Mouse (Mus musculus) forebrain, embryonic 10.5 days (tissue): ENCODE measurements around the gene Ddx21. TPM values are rescaled to one million over a fixed set of nuclear protein-coding genes. Genes with fewer than 3 reads are reported as not detected.

Experiments used
- DNase-seq: peaks from one replicate; pipeline ENCODE4 v3.0.0-alpha.2; 2017; ENCODE audit warnings: low spot score; ENCODE audit errors: extremely low spot score
- H3K27ac ChIP-seq: fragments of 300-500 bp; sonication (generic); 2 replicates; pipeline ENCODE4 v1.5.1; 2016; ENCODE audit warnings: mild to moderate bottlenecking
- H3K27me3 ChIP-seq: fragments of 300-500 bp; sonication (generic); 2 replicates; pipeline ENCODE4 v1.6.1; 2016; ENCODE audit warnings: mild to moderate bottlenecking; ENCODE audit not compliant: poor library complexity, severe bottlenecking
- H3K36me3 ChIP-seq: fragments of 300-500 bp; sonication (generic); replicated peaks from 2 replicates; pipeline ENCODE4 v1.6.1; 2016; ENCODE audit warnings: mild to moderate bottlenecking, moderate library complexity
- H3K4me1 ChIP-seq: fragments of 300-500 bp; sonication (generic); 2 replicates; pipeline ENCODE4 v1.6.1; 2016
- H3K4me3 ChIP-seq: fragments of 300-500 bp; sonication (generic); 2 replicates; pipeline ENCODE4 v1.5.1; 2016; ENCODE audit warnings: mild to moderate bottlenecking, moderate library complexity
- H3K9me3 ChIP-seq: fragments of 300-500 bp; sonication (generic); 2 replicates; pipeline ENCODE4 v1.6.1; 2016; ENCODE audit warnings: mild to moderate bottlenecking, moderate library complexity
- WGBS: fragments of 180-500 bp; shearing (Covaris S2); methylation state at CpG from one replicate; pipeline ENCODE4 v1.1.7; 2016; 5-methylcytosine and 5-hydroxymethylcytosine counted together
- polyA plus RNA-seq: library from polyadenylated mRNA; unstranded; fragments of >200 nt; fragmentation: Nextera tagmentation; extraction: Ambion mirVana; gene quantifications from 2 replicates; pipeline ENCODE4 v1.2.1, GENCODE M21; 2016

Gene Ddx21
- polyA plus RNA-seq, 1 experiment from 2014 or later: 40.6 TPM

- 76% methylated on average over 11 of the region's 11 CpGs for WGBS
- H3K4me1 ChIP-seq: no peaks in the 10 kb centered on the region
- H3K4me3 ChIP-seq: no peak overlapping the region
- no peaks in the 10 kb centered on the region for H3K27me3 ChIP-seq
- no peak for DNase-seq
- no peak overlapping the region for H3K27ac ChIP-seq
- peaks cover 42% of the 10 kb centered on the region for H3K36me3 ChIP-seq
- H3K9me3 ChIP-seq: no peaks in the 10 kb centered on the region
Observed at GRCm38 (mm10) chr10:62555705-62556557, 46.1 kb downstream of the Ddx21 start.

DNA sequence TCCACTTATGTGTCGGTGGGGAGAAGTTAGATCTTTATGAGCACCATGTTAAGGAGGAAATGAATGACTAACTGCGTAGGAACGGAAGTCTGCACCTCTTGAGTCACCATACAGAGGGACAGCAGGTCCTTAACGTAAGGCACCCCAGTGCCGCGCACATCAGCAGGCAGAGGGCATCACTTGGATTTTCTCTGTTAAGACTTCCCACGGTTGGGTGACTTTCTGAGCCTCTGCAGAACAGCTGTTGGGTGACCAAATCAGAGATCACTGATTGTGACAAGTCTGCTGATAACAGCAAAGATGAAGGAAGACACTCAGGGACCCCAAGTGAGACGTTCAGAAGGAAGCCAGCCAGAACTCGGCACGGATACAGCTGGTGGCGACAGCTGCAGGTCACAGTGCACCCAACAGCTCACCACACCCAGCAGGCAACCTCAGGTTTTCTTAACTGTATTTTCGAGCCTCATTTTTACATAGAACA is 48.4 kb downstream of the Ddx21 start:
- Histone ChIP-seq H3K4me1 (0 out of 2 replicates have a peak, but pooled peaks cover 4% of the 10 kb centered on the region), H3K27me3 (no peaks in the 10 kb centered on the region), H3K27ac (no peak overlapping the region), H3K36me3 (peaks cover 19% of the 10 kb centered on the region), H3K9me3 (no peaks in the 10 kb centered on the region), H3K4me3 (no peak overlapping the region)
- no peak for DNase-seq
- WGBS: 85% methylated on average over 12 of the region's 12 CpGs

GRCm38 (mm10) chr10:62550787-62551300 is 51.2 kb downstream of the Ddx21 start:
- Histone ChIP-seq H3K27me3 (no peaks in the 10 kb centered on the region), H3K4me3 (no peak overlapping the region), H3K27ac (no peak overlapping the region), H3K9me3 (no peaks in the 10 kb centered on the region), H3K36me3 (no peaks in the 10 kb centered on the region), H3K4me1 (0 out of 2 replicates have a peak, but pooled peaks cover 4% of the 10 kb centered on the region)
- no peak for DNase-seq
- WGBS: 86% methylated on average over 7 of the region's 7 CpGs

- Histone ChIP-seq H3K9me3 (no peaks in the 10 kb centered on the region), H3K36me3 (no peaks in the 10 kb centered on the region), H3K27ac (no peak overlapping the region), H3K4me1 (0 out of 2 replicates have a peak, but pooled peaks cover 4% of the 10 kb centered on the region), H3K4me3 (no peak overlapping the region), H3K27me3 (no peaks in the 10 kb centered on the region)
- 37% methylated on average over 14 of the region's 16 CpGs for WGBS
- DNase-seq: peak; percentile 69
Observed at GRCm38 (mm10) chr10:62549523-62550166, 52.4 kb downstream of the Ddx21 start.

- DNase-seq: no peak
- no peaks in the 10 kb centered on the region for H3K27me3 ChIP-seq
- no peaks in the 10 kb centered on the region for H3K36me3 ChIP-seq
- no peaks in the 10 kb centered on the region for H3K9me3 ChIP-seq
- 88% methylated on average over 10 of the region's 10 CpGs for WGBS
- H3K27ac ChIP-seq: no peak overlapping the region
- H3K4me3 ChIP-seq: no peak overlapping the region
- H3K4me1 ChIP-seq: 0 out of 2 replicates have a peak, but pooled peaks cover 4% of the 10 kb centered on the region
Observed at GRCm38 (mm10) chr10:62546441-62546840, 55.6 kb downstream of the Ddx21 start.

GRCm38 (mm10) chr10:62545759-62546158 is 56.3 kb downstream of the Ddx21 start:
- Histone ChIP-seq H3K36me3 (no peaks in the 10 kb centered on the region), H3K27me3 (no peaks in the 10 kb centered on the region), H3K4me1 (0 out of 2 replicates have a peak, but pooled peaks cover 4% of the 10 kb centered on the region), H3K4me3 (no peak overlapping the region), H3K9me3 (no peaks in the 10 kb centered on the region), H3K27ac (no peak overlapping the region)
- DNase-seq: no peak

DNA sequence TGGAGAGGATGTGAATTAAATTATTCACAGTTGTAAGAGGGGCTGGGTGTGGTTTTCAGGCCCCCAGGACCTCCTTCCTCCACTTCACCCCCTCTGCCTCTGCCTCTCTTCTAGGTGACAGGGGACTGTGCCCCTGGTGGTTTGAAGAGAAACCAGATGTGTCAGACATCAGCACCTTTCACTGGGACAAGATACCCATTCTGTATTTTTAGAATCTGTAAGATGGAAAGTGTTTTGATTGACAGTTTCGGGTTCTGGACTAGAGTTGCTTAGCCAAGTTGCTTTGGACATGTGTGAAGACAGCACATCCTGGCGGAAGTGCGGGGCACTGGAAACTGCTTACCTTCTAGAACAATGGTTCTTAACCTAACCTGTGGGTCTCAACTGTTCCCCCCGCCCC is 57.8 kb downstream of the Ddx21 start:
- H3K9me3 ChIP-seq: no peaks in the 10 kb centered on the region
- no peak for DNase-seq

GRCm38 (mm10) chr10:62543399-62543808 is 58.7 kb downstream of the Ddx21 start:
- Histone ChIP-seq H3K4me3 (no peak overlapping the region), H3K36me3 (no peaks in the 10 kb centered on the region), H3K27ac (no peak overlapping the region), H3K9me3 (no peaks in the 10 kb centered on the region), H3K27me3 (no peaks in the 10 kb centered on the region), H3K4me1 (no peaks in the 10 kb centered on the region)
- DNase-seq: no peak
- WGBS: 83% methylated on average over 12 of the region's 12 CpGs

More for the DNA sequence above, 57.8 kb downstream of the Ddx21 start:
- H3K4me1 ChIP-seq: no peaks in the 10 kb centered on the region
- no peaks in the 10 kb centered on the region for H3K27me3 ChIP-seq
- H3K27ac ChIP-seq: no peak overlapping the region
- no peaks in the 10 kb centered on the region for H3K36me3 ChIP-seq
- WGBS: 90% methylated on average over 4 of the region's 4 CpGs
- no peak overlapping the region for H3K4me3 ChIP-seq

DNA sequence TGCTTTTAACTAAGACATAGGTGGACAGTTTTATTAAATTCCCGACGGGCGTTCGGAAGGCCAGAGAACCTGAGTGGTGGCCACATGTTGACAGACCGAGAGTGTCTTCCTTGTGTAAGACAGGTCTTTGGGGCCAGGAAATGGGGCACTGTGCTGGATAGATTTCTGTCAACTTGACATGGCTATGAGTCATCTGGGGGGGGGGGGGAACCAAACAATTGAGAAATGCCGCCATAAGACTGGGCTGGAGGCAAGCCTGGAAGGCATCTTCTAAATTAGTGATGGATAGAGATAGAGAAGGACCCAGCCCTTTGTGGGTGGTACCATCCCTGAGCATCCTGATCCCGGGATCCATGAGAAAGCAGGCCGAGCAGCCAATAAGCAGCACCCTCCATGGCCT is 59.2 kb downstream of the Ddx21 start:
- Histone ChIP-seq H3K9me3 (no peaks in the 10 kb centered on the region), H3K27me3 (no peaks in the 10 kb centered on the region), H3K27ac (no peak overlapping the region), H3K36me3 (no peaks in the 10 kb centered on the region), H3K4me1 (no peaks in the 10 kb centered on the region), H3K4me3 (no peak overlapping the region)
- no peak for DNase-seq
- WGBS: 96% methylated on average over 8 of the region's 8 CpGs

DNA sequence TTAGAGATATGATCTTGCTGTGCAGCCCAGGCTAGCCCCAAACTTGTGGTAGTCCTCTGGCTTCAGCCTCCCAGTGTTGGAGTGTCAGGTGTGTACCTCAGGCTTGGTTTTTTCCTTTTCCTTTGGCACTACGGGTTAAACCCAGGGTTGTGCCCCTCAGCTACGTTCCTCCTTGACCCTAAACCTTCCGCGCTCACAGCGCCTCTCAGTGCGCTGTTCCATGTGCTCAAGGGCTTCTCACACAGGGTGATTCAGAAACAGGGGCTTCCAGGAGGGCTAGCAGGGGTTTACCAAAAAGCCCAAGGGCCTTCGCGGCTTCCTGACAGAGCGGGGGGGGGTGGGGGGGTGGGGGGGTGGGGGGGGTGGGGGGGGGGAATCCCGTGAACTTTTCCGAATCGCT is 59.6 kb downstream of the Ddx21 start:
- 93% methylated on average over 12 of the region's 12 CpGs for WGBS
- H3K27ac ChIP-seq: no peak overlapping the region
- DNase-seq: no peak
- H3K4me3 ChIP-seq: no peak overlapping the region
- no peaks in the 10 kb centered on the region for H3K36me3 ChIP-seq
- no peaks in the 10 kb centered on the region for H3K27me3 ChIP-seq
- H3K4me1 ChIP-seq: no peaks in the 10 kb centered on the region
- no peaks in the 10 kb centered on the region for H3K9me3 ChIP-seq

GRCm38 (mm10) chr10:62541499-62541898 is 60.6 kb downstream of the Ddx21 start:
- Histone ChIP-seq H3K4me1 (no peaks in the 10 kb centered on the region), H3K27me3 (no peaks in the 10 kb centered on the region), H3K36me3 (no peaks in the 10 kb centered on the region), H3K27ac (no peak overlapping the region), H3K9me3 (no peaks in the 10 kb centered on the region), H3K4me3 (no peak overlapping the region)
- WGBS: 97% methylated on average over 12 of the region's 12 CpGs
- DNase-seq: no peak

DNA sequence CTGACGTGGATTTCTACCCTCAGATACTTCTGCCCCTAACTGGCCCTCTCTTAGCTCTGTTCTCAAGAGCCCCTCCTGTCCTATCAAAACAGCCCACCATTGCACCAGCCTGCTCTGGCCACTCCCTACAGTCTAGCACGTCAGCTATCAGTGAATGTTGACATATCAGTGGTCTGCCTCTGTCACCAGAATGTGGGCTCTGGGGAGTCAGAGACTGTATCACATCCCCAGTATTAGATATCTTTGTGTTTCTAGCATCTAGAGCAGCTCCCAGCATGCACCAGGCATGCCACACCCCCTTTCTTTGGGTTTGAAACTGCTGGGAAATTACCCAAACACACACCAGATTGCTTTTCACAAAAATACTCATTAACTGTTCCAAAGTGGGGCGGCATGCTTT is 61.3 kb downstream of the Ddx21 start:
- Histone ChIP-seq H3K27me3 (no peaks in the 10 kb centered on the region), H3K36me3 (no peaks in the 10 kb centered on the region), H3K4me3 (no peak overlapping the region), H3K9me3 (no peaks in the 10 kb centered on the region), H3K27ac (no peak overlapping the region), H3K4me1 (no peaks in the 10 kb centered on the region)
- WGBS: 79% methylated on average over 3 of the region's 3 CpGs
- no peak for DNase-seq

GRCm38 (mm10) chr10:62534509-62534908 is 67.6 kb downstream of the Ddx21 start:
- Histone ChIP-seq H3K9me3 (no peaks in the 10 kb centered on the region), H3K4me3 (no peak overlapping the region), H3K27ac (no peak overlapping the region), H3K27me3 (no peaks in the 10 kb centered on the region), H3K4me1 (no peaks in the 10 kb centered on the region), H3K36me3 (no peaks in the 10 kb centered on the region)
- 86% methylated on average over 7 of the region's 7 CpGs for WGBS
- DNase-seq: no peak
